Mouse (Mus musculus): ENCODE measurements around the gene Ffar3. TPM values are rescaled to one million over a fixed set of nuclear protein-coding genes. Genes with fewer than 3 reads are reported as not detected.
"Not testable (repeated sequence)": the region's sequence is repeated elsewhere in the genome, so short reads cannot be mapped to it uniquely, and the experiment has no call there.

The Ffar3 gene
- total RNA-seq, 4 experiments from 2014 or later, result 0.35 to 1.9 (median 0.75) TPM

GRCm38 (mm10) chr7:30842092-30842491 is 13.9 kb downstream of the Ffar3 start:
- DNase-seq, result no peak

GRCm38 (mm10) chr7:30841379-30841778 is 14.6 kb downstream of the Ffar3 start:
- DNase-seq, result no peak

- no peak for DNase-seq
Observed at GRCm38 (mm10) chr7:30840306-30840705, 15.7 kb downstream of the Ffar3 start.

GRCm38 (mm10) chr7:30837277-30837676 is 18.7 kb downstream of the Ffar3 start:
- no peak for DNase-seq

GRCm38 (mm10) chr7:30832684-30833083 is 23.3 kb downstream of the Ffar3 start:
- DNase-seq, result not testable (repeated sequence)

- DNase-seq, result no peak
Observed at GRCm38 (mm10) chr7:30832261-30832660, 23.7 kb downstream of the Ffar3 start.

GRCm38 (mm10) chr7:30829428-30829827 is 26.6 kb downstream of the Ffar3 start:
- no peak for DNase-seq

GRCm38 (mm10) chr7:30828871-30829270 is 27.1 kb downstream of the Ffar3 start:
- not testable (repeated sequence) for DNase-seq

GRCm38 (mm10) chr7:30826660-30827059 is 29.3 kb downstream of the Ffar3 start:
- no peak for DNase-seq

GRCm38 (mm10) chr7:30824306-30824705 is 31.7 kb downstream of the Ffar3 start:
- no peak for DNase-seq

- no peak for DNase-seq
Observed at GRCm38 (mm10) chr7:30823675-30824074, 32.3 kb downstream of the Ffar3 start, which contains the start of gene Ffar2. TSS of gene Ffar2 (minus strand) at chr7:30823775.

GRCm38 (mm10) chr7:30821532-30821931 is 34.4 kb downstream of the Ffar3 start:
- DNase-seq, result no peak

GRCm38 (mm10) chr7:30820854-30821445 is 35.0 kb downstream of the Ffar3 start:
- no peak for DNase-seq

- DNase-seq, result no peak
Observed at GRCm38 (mm10) chr7:30820131-30820530, 35.8 kb downstream of the Ffar3 start.

- no peak for DNase-seq
Observed at GRCm38 (mm10) chr7:30812291-30812807, 43.6 kb downstream of the Ffar3 start.

- DNase-seq, result no peak
Observed at GRCm38 (mm10) chr7:30811757-30812290, 44.2 kb downstream of the Ffar3 start.

GRCm38 (mm10) chr7:30810319-30810718 is 45.7 kb downstream of the Ffar3 start:
- DNase-seq, result no peak

- no peak for DNase-seq
Observed at GRCm38 (mm10) chr7:30805924-30806323, 50.1 kb downstream of the Ffar3 start.

Other genes starting within 250 kb of the Ffar3 start
- gene Upk1a, start 243.3 kb downstream of the Ffar3 start, total RNA-seq (2022), result under 1 TPM in 3 of 4 experiments, not detected in 1; 0.27 to 0.34 (median 0.31) TPM
- gene Cox6b1, start 230.0 kb downstream of the Ffar3 start, total RNA-seq (2022), result 1,000 to 10,000 TPM in 2 of 4 experiments, 100 to 1,000 TPM in 2; 538 to 1,102 (median 895) TPM
- gene Etv2, start 220.3 kb downstream of the Ffar3 start, total RNA-seq (2022), result not detected
- 10 to 100 TPM; 76.5 to 93.6 (median 85.1) TPM for gene Rbm42, start 205.9 kb downstream of the Ffar3 start, total RNA-seq (2022)
- gene Haus5, start 191.2 kb downstream of the Ffar3 start, total RNA-seq (2022), result 10 to 100 TPM in 3 of 4 experiments, 1 to 10 TPM in 1; 7.7 to 17.6 (median 12.1) TPM
- gene Pmis2, start 184.6 kb downstream of the Ffar3 start, total RNA-seq (2022), result under 1 TPM in 1 of 4 experiments, not detected in 3; 0.75 TPM
- 10 to 100 TPM in 1 of 4 experiments, 1 to 10 TPM in 3; 2.5 to 12.3 (median 5.8) TPM for gene 2200002J24Rik, start 157.3 kb downstream of the Ffar3 start, total RNA-seq (2022)
- 10 to 100 TPM in 2 of 4 experiments, 1 to 10 TPM in 2; 2.9 to 15.5 (median 9.4) TPM for gene Atp4a, start 144.0 kb downstream of the Ffar3 start, total RNA-seq (2022)
- 100 to 1,000 TPM; 179 to 210 (median 202) TPM for gene Tmem147, start 126.6 kb downstream of the Ffar3 start, total RNA-seq (2022)
- not detected for gene Gapdhs, start 112.5 kb downstream of the Ffar3 start, total RNA-seq (2022)
- gene Sbsn, start 104.7 kb downstream of the Ffar3 start, total RNA-seq (2022), result 100 to 1,000 TPM; 213 to 399 (median 309) TPM
- 1 to 10 TPM; 2.7 to 4.6 (median 4.2) TPM for gene Dmkn, start 92.4 kb downstream of the Ffar3 start, total RNA-seq (2022)
- not detected for gene Krtdap, start 68.3 kb downstream of the Ffar3 start, total RNA-seq (2022)
- gene Ffar2, start 32.4 kb downstream of the Ffar3 start, total RNA-seq (2022), result 1 to 10 TPM; 1.6 to 9.0 (median 2.6) TPM
- gene Ffar1, start 5.4 kb upstream of the Ffar3 start, total RNA-seq (2022), result not detected
- gene Cd22, start 24.2 kb upstream of the Ffar3 start, total RNA-seq (2022), result 1 to 10 TPM; 1.1 to 2.3 (median 1.5) TPM
- 1 to 10 TPM in 1 of 4 experiments, under 1 TPM in 3; 0.32 to 1.3 (median 0.42) TPM for gene Mag, start 58.7 kb upstream of the Ffar3 start, total RNA-seq (2022)
- gene Hamp2, start 68.5 kb upstream of the Ffar3 start, total RNA-seq (2022), result 1 to 10 TPM in 3 of 4 experiments, not detected in 1; 1.3 to 4.2 (median 2.6) TPM
- 10 to 100 TPM in 1 of 4 experiments, 1 to 10 TPM in 1, under 1 TPM in 1, not detected in 1; 0.99 to 15.0 (median 1.0) TPM for gene Hamp, start 87.9 kb upstream of the Ffar3 start, total RNA-seq (2022)
- 100 to 1,000 TPM; 116 to 131 (median 127) TPM for gene Usf2, start 100.6 kb upstream of the Ffar3 start, total RNA-seq (2022)
- 10 to 100 TPM in 2 of 4 experiments, 1 to 10 TPM in 2; 4.1 to 36.6 (median 13.7) TPM for gene Lsr, start 117.3 kb upstream of the Ffar3 start, total RNA-seq (2022)
- gene Fam187b, start 117.6 kb upstream of the Ffar3 start, total RNA-seq (2022), result 1 to 10 TPM in 2 of 4 experiments, under 1 TPM in 2; 0.38 to 2.2 (median 0.84) TPM
- 10 to 100 TPM; 53.1 to 81.6 (median 58.8) TPM for gene Fxyd5, start 186.3 kb upstream of the Ffar3 start, total RNA-seq (2022)
- gene Fxyd7, start 195.3 kb upstream of the Ffar3 start, total RNA-seq (2022), result 1 to 10 TPM; 2.0 to 4.1 (median 2.3) TPM
- 100 to 1,000 TPM; 110 to 212 (median 163) TPM for gene Fxyd1, start 201.0 kb upstream of the Ffar3 start, total RNA-seq (2022)
- gene Lgi4, start 203.2 kb upstream of the Ffar3 start, total RNA-seq (2022), result 1 to 10 TPM; 2.8 to 8.8 (median 4.2) TPM
- 1 to 10 TPM in 1 of 4 experiments, under 1 TPM in 3; 0.73 to 1.3 (median 0.86) TPM for gene Fxyd3, start 220.5 kb upstream of the Ffar3 start, total RNA-seq (2022)